Mouse (Mus musculus): ENCODE measurements around the gene Ifna14.

The Ifna14 gene

GRCm38 (mm10) chr4:88526379-88527049 is 45.1 kb downstream of the Ifna14 start:
- no peak for DNase-seq (ENCODE audit: low read depth, low spot score)
- H3K36me3 ChIP-seq (ENCODE audit: control insufficient read depth, insufficient read depth, low read length, poor library complexity, severe bottlenecking): no peaks in the 10 kb centered on the region
- H3K27me3 ChIP-seq (ENCODE audit: control insufficient read depth, insufficient read depth, low read length, poor library complexity, severe bottlenecking): no peaks in the 10 kb centered on the region

GRCm38 (mm10) chr4:88525393-88525792 is 46.2 kb downstream of the Ifna14 start:
- H3K27me3 ChIP-seq (ENCODE audit: control insufficient read depth, insufficient read depth, low read length, poor library complexity, severe bottlenecking): no peaks in the 10 kb centered on the region
- H3K36me3 ChIP-seq (ENCODE audit: control insufficient read depth, insufficient read depth, low read length, poor library complexity, severe bottlenecking): no peaks in the 10 kb centered on the region
- DNase-seq (ENCODE audit: low read depth, low spot score): no peak

- DNase-seq (ENCODE audit: low read depth, low spot score): no peak
- no peaks in the 10 kb centered on the region for H3K36me3 ChIP-seq (ENCODE audit: control insufficient read depth, insufficient read depth, low read length, poor library complexity, severe bottlenecking)
- no peaks in the 10 kb centered on the region for H3K27me3 ChIP-seq (ENCODE audit: control insufficient read depth, insufficient read depth, low read length, poor library complexity, severe bottlenecking)
Measured at GRCm38 (mm10) chr4:88523241-88523640, 48.4 kb downstream of the Ifna14 start.

GRCm38 (mm10) chr4:88522674-88523073 is 48.9 kb downstream of the Ifna14 start, which contains the start of gene Ifnb1:
Ifnb1 (minus strand) TSS chr4:88522774.
- Histone ChIP-seq H3K27me3 (ENCODE audit: control insufficient read depth, insufficient read depth, low read length, poor library complexity, severe bottlenecking) (no peaks in the 10 kb centered on the region), H3K36me3 (ENCODE audit: control insufficient read depth, insufficient read depth, low read length, poor library complexity, severe bottlenecking) (no peaks in the 10 kb centered on the region)
- DNase-seq (ENCODE audit: low read depth, low spot score): no peak

Data from splenic B cell, adult 2 months (primary cell).